Mouse (Mus musculus) heart, embryonic 13.5 days (tissue): ENCODE results near the gene Brd1. TPM values are rescaled to one million over a fixed set of nuclear protein-coding genes. Genes with fewer than 3 reads are reported as not detected.

Experiments
- ATAC-seq: fragments of 200-750 bp; cut with Nextera tagmentation; 2 replicates; pipeline ENCODE4 v1.8.0; 2017; ENCODE audit warnings: moderate TSS enrichment; ENCODE audit not compliant: insufficient number of reproducible peaks, low FRiP score, low TSS enrichment; ENCODE audit errors: extremely low read depth
- H3K27ac ChIP-seq: fragments of 300-500 bp; sonication (generic); replicated peaks from 2 replicates; pipeline ENCODE4 v1.5.1; 2015; ENCODE audit warnings: moderate library complexity, mild to moderate bottlenecking, inconsistent platforms
- H3K27me3 ChIP-seq: fragments of 300-500 bp; sonication (generic); replicated peaks from 2 replicates; pipeline ENCODE4 v1.6.1; 2015; ENCODE audit warnings: mild to moderate bottlenecking, inconsistent platforms
- H3K36me3 ChIP-seq: fragments of 300-500 bp; sonication (generic); 2 replicates; pipeline ENCODE4 v1.6.1; 2015; ENCODE audit warnings: mild to moderate bottlenecking, inconsistent platforms
- H3K4me1 ChIP-seq: fragments of 300-500 bp; sonication (generic); 2 replicates; pipeline ENCODE4 v1.6.1; 2015; ENCODE audit warnings: inconsistent platforms
- H3K4me2 ChIP-seq: fragments of 300-500 bp; sonication (generic); 2 replicates; pipeline ENCODE4 v1.6.1; 2015; ENCODE audit warnings: inconsistent platforms, mild to moderate bottlenecking, moderate library complexity
- H3K4me3 ChIP-seq: fragments of 300-500 bp; sonication (generic); 2 replicates; pipeline ENCODE4 v1.5.1; 2015; ENCODE audit warnings: moderate library complexity, mild to moderate bottlenecking, inconsistent platforms
- H3K9ac ChIP-seq: fragments of 300-500 bp; sonication (generic); 2 replicates; pipeline ENCODE4 v1.6.1; 2015; ENCODE audit warnings: inconsistent platforms, mild to moderate bottlenecking, moderate library complexity
- H3K9me3 ChIP-seq: fragments of 300-500 bp; sonication (generic); 2 replicates; pipeline ENCODE4 v1.6.1; 2016; ENCODE audit warnings: inconsistent platforms
- WGBS: fragments of 180-500 bp; shearing (Covaris S2); methylation state at CpG from one replicate; pipeline ENCODE4 v1.1.7; 2015; ENCODE audit warnings: mixed read lengths; 5-methylcytosine and 5-hydroxymethylcytosine counted together
- polyA plus RNA-seq: library from polyadenylated mRNA; unstranded; fragments of >200 nt; fragmentation: Nextera tagmentation; extraction: Ambion mirVana; gene quantifications from 2 replicates; pipeline ENCODE4 v1.2.1, GENCODE M21; 2015

Brd1 gene
- polyA plus RNA-seq, 1 experiment from 2014 or later = 10.4 TPM

DNA sequence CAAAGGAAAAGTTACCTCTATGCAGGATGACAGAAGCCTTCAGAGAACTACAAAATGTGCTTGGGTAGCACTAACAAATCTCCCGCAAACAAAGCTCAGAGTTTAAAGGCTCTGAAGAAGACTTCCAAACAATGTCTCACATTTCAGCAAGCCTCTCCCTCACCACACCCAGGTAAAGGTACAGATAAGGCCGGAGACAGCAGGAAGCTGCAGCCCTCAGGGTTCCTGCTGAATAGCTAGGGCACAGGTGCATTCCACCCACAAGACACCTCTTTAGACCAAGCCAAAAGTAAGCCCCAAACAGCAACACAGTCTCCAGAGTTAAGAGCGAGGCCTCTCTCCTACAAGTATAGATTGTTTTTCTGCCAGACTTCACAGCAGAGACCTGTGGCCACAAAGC is 3.3 kb downstream of the Brd1 start:
- H3K4me2 ChIP-seq = peak overlapping the region; percentile 97
- peaks cover 43% of the 10 kb centered on the region for H3K36me3 ChIP-seq
- H3K9me3 ChIP-seq = no peaks in the 10 kb centered on the region
- no peak overlapping the region for H3K27ac ChIP-seq
- H3K4me3 ChIP-seq = no peak overlapping the region
- 0 out of 2 replicates have a peak overlapping the region, but pooled peaks have one; percentile 16 for H3K9ac ChIP-seq
- no peak for ATAC-seq
- no peaks in the 10 kb centered on the region for H3K27me3 ChIP-seq
- 57% methylated on average over 3 of the region's 3 CpGs for WGBS
- H3K4me1 ChIP-seq = peaks cover 32% of the 10 kb centered on the region

GRCm38 (mm10) chr15:88727204-88727603 is 6.8 kb downstream of the Brd1 start:
- peaks cover 21% of the 10 kb centered on the region for H3K4me1 ChIP-seq
- no peaks in the 10 kb centered on the region for H3K9me3 ChIP-seq
- no peak for ATAC-seq
- no peak overlapping the region for H3K4me3 ChIP-seq
- H3K4me2 ChIP-seq = no peak overlapping the region
- H3K9ac ChIP-seq = no peak overlapping the region
- 68% methylated on average over 3 of the region's 3 CpGs for WGBS
- H3K36me3 ChIP-seq = peaks cover 77% of the 10 kb centered on the region
- H3K27ac ChIP-seq = no peak overlapping the region
- H3K27me3 ChIP-seq = no peaks in the 10 kb centered on the region

DNA sequence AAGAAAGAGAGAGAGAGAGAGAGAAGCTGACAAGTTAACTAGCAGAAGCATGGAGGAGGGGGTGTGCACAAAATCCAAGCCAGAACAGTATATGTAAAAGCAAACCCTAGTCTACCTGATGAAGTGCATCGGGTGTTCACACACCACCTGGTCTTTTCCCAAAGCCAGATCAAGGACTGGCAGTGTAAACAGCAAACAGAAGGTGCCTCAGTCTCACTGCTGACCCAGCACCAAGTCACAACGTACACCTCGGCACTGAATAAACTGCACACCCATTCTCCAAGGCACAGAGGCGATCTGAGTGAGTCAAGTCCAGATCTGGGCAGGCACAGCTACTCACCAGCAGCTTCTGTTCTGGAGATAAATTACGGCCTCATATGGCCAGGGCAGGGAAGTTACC is 9.0 kb downstream of the Brd1 start:
- H3K36me3 ChIP-seq = peaks cover 89% of the 10 kb centered on the region
- H3K4me3 ChIP-seq = no peak overlapping the region
- no peak overlapping the region for H3K9ac ChIP-seq
- no peak overlapping the region for H3K4me2 ChIP-seq
- H3K27me3 ChIP-seq = no peaks in the 10 kb centered on the region
- 87% methylated on average over 5 of the region's 5 CpGs for WGBS
- no peak for ATAC-seq
- H3K9me3 ChIP-seq = no peaks in the 10 kb centered on the region
- H3K4me1 ChIP-seq = peaks cover 4% of the 10 kb centered on the region; the same call in 1 of the 2 replicates
- H3K27ac ChIP-seq = no peak overlapping the region

- H3K4me1 ChIP-seq = peaks cover 4% of the 10 kb centered on the region; the same call in 1 of the 2 replicates
- H3K9ac ChIP-seq = no peak overlapping the region
- 79% methylated on average over 7 of the region's 7 CpGs for WGBS
- no peak for ATAC-seq
- no peaks in the 10 kb centered on the region for H3K9me3 ChIP-seq
- H3K27ac ChIP-seq = no peak overlapping the region
- no peak overlapping the region for H3K4me3 ChIP-seq
- peaks cover 89% of the 10 kb centered on the region for H3K36me3 ChIP-seq
- no peaks in the 10 kb centered on the region for H3K27me3 ChIP-seq
- H3K4me2 ChIP-seq = no peak overlapping the region
Observed at GRCm38 (mm10) chr15:88724311-88724710, 9.7 kb downstream of the Brd1 start.

- Histone ChIP-seq H3K4me1 (0 out of 2 replicates have a peak, but pooled peaks cover 4% of the 10 kb centered on the region), H3K9ac (no peak overlapping the region), H3K4me2 (no peak overlapping the region), H3K27me3 (no peaks in the 10 kb centered on the region), H3K27ac (no peak overlapping the region), H3K9me3 (no peaks in the 10 kb centered on the region), H3K4me3 (no peak overlapping the region), H3K36me3 (peaks cover 89% of the 10 kb centered on the region)
- ATAC-seq = no peak
- 89% methylated on average over 6 of the region's 6 CpGs for WGBS
Observed at GRCm38 (mm10) chr15:88723205-88723604, 10.8 kb downstream of the Brd1 start.

DNA sequence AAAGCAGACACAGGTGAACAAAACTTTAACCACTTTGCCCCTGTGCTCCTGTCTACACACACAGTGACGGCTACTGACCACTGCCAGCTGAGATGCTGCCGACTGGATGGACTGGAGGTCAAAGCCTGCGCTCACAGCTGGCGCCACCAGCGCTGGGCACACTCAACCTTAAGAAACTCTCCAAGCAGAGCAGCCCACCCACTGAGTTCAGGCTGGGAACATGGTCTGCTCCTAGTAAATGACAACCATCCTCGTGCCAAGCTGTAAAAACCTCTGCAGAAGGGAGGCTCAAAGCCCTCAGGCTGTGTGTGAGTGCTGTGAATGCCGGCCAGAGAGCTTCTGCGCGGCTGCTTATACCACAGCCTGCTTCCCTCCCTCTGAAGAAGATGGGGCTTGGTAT is 16.8 kb downstream of the Brd1 start:
- WGBS = 76% methylated on average over 9 of the region's 9 CpGs
- H3K4me1 ChIP-seq = 0 out of 2 replicates have a peak, but pooled peaks cover 4% of the 10 kb centered on the region
- H3K36me3 ChIP-seq = peaks cover 98% of the 10 kb centered on the region
- H3K9me3 ChIP-seq = no peaks in the 10 kb centered on the region
- no peak overlapping the region for H3K27ac ChIP-seq
- H3K4me2 ChIP-seq = no peak overlapping the region
- no peak overlapping the region for H3K4me3 ChIP-seq
- ATAC-seq = no peak
- no peak overlapping the region for H3K9ac ChIP-seq
- H3K27me3 ChIP-seq = no peaks in the 10 kb centered on the region

DNA sequence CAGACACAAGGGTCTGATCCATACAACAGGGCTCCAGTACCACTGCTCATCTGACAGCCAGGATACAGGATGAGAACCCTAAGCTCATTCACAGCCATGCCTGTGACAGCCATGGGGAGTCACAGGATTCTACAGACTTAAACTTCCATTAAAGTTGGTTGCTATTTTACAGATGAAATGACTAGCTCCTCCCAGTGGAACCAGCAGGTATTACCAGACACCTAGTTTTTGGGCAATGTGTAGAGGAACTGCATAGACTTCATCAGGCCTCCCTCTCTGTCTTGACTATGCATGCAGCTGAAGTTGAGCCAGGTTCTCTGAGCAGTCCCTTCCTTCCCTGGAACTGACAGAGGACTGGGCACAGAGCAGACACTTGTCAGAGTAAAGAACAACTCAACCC is 17.7 kb downstream of the Brd1 start:
- no peak overlapping the region for H3K4me2 ChIP-seq
- no peaks in the 10 kb centered on the region for H3K27me3 ChIP-seq
- H3K36me3 ChIP-seq = peaks cover 98% of the 10 kb centered on the region

DNA sequence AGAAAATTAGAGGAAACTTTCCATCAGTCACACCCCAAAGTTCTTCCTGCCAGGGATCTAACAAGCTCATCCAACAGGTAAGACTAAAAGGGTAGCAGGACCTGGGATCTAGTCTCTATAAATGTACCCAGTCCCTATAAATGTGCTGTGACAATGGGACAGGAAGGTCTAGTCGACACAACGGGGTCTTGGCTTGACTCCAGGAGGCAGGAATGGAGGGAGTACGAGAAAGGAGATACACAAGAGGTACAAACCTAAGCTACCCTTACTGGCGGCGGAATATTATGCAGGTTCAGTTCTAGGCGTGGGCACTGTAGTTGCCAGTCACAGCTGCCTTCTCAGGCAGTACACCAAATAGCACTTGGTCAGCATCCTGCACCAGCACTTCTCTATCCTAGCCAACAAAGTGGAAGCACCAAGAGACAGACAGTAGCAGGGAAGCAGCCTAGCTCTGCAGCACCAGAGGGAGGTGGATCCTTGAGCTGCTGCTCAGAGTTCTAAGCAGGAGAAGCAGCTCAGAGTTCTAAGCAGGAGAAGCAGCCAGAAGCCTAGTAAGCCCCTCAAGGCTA is 19.9 kb downstream of the Brd1 start:
- Histone ChIP-seq H3K9ac (no peak overlapping the region), H3K4me1 (no peaks in the 10 kb centered on the region), H3K27ac (no peak overlapping the region), H3K36me3 (peaks cover 99% of the 10 kb centered on the region), H3K4me3 (no peak overlapping the region), H3K4me2 (no peak overlapping the region), H3K9me3 (no peaks in the 10 kb centered on the region), H3K27me3 (no peaks in the 10 kb centered on the region)
- no peak for ATAC-seq
- 72% methylated on average over 6 of the region's 6 CpGs for WGBS

More for the DNA sequence above, 17.7 kb downstream of the Brd1 start:
- no peak for ATAC-seq
- Histone ChIP-seq H3K27ac (no peak overlapping the region), H3K4me3 (no peak overlapping the region), H3K9me3 (no peaks in the 10 kb centered on the region), H3K4me1 (0 out of 2 replicates have a peak, but pooled peaks cover 3% of the 10 kb centered on the region), H3K9ac (no peak overlapping the region)

GRCm38 (mm10) chr15:88712501-88712900 is 21.5 kb downstream of the Brd1 start:
- Histone ChIP-seq H3K9me3 (no peaks in the 10 kb centered on the region), H3K27me3 (no peaks in the 10 kb centered on the region), H3K9ac (no peak overlapping the region), H3K36me3 (peaks cover 100% of the 10 kb centered on the region), H3K4me3 (no peak overlapping the region), H3K4me1 (no peaks in the 10 kb centered on the region), H3K27ac (no peak overlapping the region), H3K4me2 (no peak overlapping the region)
- no peak for ATAC-seq
- WGBS = 91% methylated on average over 15 of the region's 15 CpGs

GRCm38 (mm10) chr15:88709878-88710277 is 24.2 kb downstream of the Brd1 start:
- Histone ChIP-seq H3K9me3 (no peaks in the 10 kb centered on the region), H3K27me3 (no peaks in the 10 kb centered on the region), H3K4me3 (no peak overlapping the region), H3K4me1 (no peaks in the 10 kb centered on the region), H3K9ac (no peak overlapping the region), H3K27ac (no peak overlapping the region), H3K36me3 (peaks cover 100% of the 10 kb centered on the region), H3K4me2 (no peak overlapping the region)
- no peak for ATAC-seq
- 91% methylated on average over 5 of the region's 5 CpGs for WGBS

- no peak for ATAC-seq
- peaks cover 100% of the 10 kb centered on the region for H3K36me3 ChIP-seq
- no peak overlapping the region for H3K4me2 ChIP-seq
- no peak overlapping the region for H3K9ac ChIP-seq
- H3K27ac ChIP-seq = no peak overlapping the region
- no peaks in the 10 kb centered on the region for H3K9me3 ChIP-seq
- H3K4me1 ChIP-seq = no peaks in the 10 kb centered on the region
- no peaks in the 10 kb centered on the region for H3K27me3 ChIP-seq
- H3K4me3 ChIP-seq = no peak overlapping the region
- 86% methylated on average over 13 of the region's 13 CpGs for WGBS
Observed at GRCm38 (mm10) chr15:88708657-88709511, 25.1 kb downstream of the Brd1 start.
